Mouse (Mus musculus) hindbrain, embryonic 12.5 days (tissue): ENCODE measurements at regions not wholly inside any gene's neighbourhood (a gene's known extent, or its start where the extent isn't known, plus 50 kb on each side); places are given as distances from the start of the nearest gene placed in this dataset.

ENCODE experiments used
- ATAC-seq: fragments of 200-750 bp; cut with Nextera tagmentation; 2 replicates; pipeline ENCODE4 v1.8.0; 2017; ENCODE audit warnings: moderate TSS enrichment; ENCODE audit not compliant: low FRiP score
- H3K27ac ChIP-seq: fragments of 300-500 bp; sonication (generic); 2 replicates; pipeline ENCODE4 v1.5.1; 2016; ENCODE audit warnings: mild to moderate bottlenecking
- H3K27me3 ChIP-seq: fragments of 300-500 bp; sonication (generic); 2 replicates; pipeline ENCODE4 v1.6.1; 2016; ENCODE audit warnings: mild to moderate bottlenecking
- H3K36me3 ChIP-seq: fragments of 300-500 bp; sonication (generic); 2 replicates; pipeline ENCODE4 v1.6.1; 2016; ENCODE audit warnings: mild to moderate bottlenecking
- H3K4me1 ChIP-seq: fragments of 300-500 bp; sonication (generic); 2 replicates; pipeline ENCODE4 v1.6.1; 2016
- H3K4me2 ChIP-seq: fragments of 300-500 bp; sonication (generic); replicated peaks from 2 replicates; pipeline ENCODE4 v1.6.1; 2016; ENCODE audit warnings: mild to moderate bottlenecking
- H3K4me3 ChIP-seq: fragments of 300-500 bp; sonication (generic); 2 replicates; pipeline ENCODE4 v1.5.1; 2016; ENCODE audit warnings: mild to moderate bottlenecking
- H3K9ac ChIP-seq: fragments of 300-500 bp; sonication (generic); 2 replicates; pipeline ENCODE4 v1.6.1; 2016; ENCODE audit warnings: mild to moderate bottlenecking, moderate library complexity
- H3K9me3 ChIP-seq: fragments of 300-500 bp; sonication (generic); replicated peaks from 2 replicates; pipeline ENCODE4 v1.6.1; 2016; ENCODE audit warnings: mild to moderate bottlenecking
- WGBS: fragments of 180-500 bp; shearing (Covaris S2); methylation state at CpG from one replicate; pipeline ENCODE4 v1.1.7; 2016; 5-methylcytosine and 5-hydroxymethylcytosine counted together

DNA sequence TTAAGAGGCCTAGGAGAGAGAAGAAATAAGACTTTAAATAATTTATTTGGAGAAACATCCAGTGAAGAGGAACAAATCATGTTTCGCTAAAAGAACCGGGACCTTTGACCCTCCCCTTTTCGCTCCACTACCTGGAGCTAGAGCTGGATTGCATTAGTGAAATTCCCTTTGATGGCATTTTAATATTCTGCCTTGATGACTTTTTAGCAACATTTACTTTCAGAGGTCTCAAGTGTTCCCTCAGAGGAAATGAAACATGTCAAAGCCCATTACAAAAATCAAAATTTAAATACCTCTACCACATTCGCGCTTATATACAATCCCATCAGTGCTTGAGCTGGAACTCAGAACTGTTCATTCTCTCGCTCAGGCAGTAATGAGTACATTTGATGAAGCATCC lies 297.0 kb upstream of the Gm10295 start:
- Histone ChIP-seq H3K4me1 (no peaks in the 10 kb centered on the region), H3K36me3 (no peaks in the 10 kb centered on the region), H3K27ac (no peak overlapping the region), H3K4me2 (no peak overlapping the region), H3K9me3 (no peaks in the 10 kb centered on the region), H3K4me3 (no peak overlapping the region), H3K9ac (no peak overlapping the region), H3K27me3 (no peaks in the 10 kb centered on the region)
- ATAC-seq = no peak
- 73% methylated on average over 6 of the region's 6 CpGs for WGBS

DNA sequence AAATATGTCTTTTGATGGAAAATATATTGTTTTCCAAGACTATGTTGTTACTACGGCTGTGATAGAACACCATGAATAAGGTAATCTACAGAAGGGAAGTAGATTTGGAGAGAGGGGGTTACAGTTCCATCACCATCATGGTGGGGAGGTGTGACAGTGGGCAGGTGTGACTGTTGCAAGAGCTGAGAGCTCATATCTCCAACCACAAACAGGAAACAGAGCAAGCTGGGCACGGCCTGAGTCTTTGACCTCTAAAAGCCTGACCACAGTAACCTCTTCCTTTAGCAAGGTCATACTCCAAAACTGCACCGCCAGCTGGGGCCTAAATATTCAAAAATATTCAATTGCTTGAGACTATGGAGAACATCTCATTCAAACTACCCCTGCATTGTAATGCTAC lies 295.7 kb upstream of the Gm10295 start:
- no peaks in the 10 kb centered on the region for H3K4me1 ChIP-seq
- 90% methylated on average over 3 of the region's 3 CpGs for WGBS
- H3K36me3 ChIP-seq = no peaks in the 10 kb centered on the region
- no peak for ATAC-seq
- H3K4me3 ChIP-seq = no peak overlapping the region
- no peak overlapping the region for H3K27ac ChIP-seq
- no peaks in the 10 kb centered on the region for H3K27me3 ChIP-seq
- no peak overlapping the region for H3K9ac ChIP-seq
- H3K4me2 ChIP-seq = no peak overlapping the region
- H3K9me3 ChIP-seq = no peaks in the 10 kb centered on the region

DNA sequence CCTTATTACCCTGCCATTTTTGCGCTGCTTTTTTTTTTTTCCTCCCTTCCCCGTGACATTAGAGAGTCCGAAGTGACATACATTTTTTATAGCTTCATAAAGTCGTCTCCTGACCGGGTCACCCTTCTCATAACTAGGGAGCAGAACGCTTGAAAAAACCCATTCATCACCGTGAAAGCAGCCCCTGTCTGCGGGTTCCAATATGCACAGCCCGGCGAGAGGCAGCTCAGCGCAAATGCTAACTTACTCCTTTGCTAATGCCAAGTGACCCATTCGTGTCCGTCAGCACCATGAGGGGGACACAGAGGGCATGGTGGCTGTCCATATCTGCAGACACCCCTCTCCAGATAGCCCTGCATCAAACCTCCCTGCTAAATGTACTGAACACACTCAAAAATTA lies 271.8 kb upstream of the Gm10295 start:
- H3K4me3 ChIP-seq = no peak overlapping the region
- H3K36me3 ChIP-seq = no peaks in the 10 kb centered on the region
- ATAC-seq = no peak
- H3K9ac ChIP-seq = no peak overlapping the region
- WGBS = 29% methylated on average over 13 of the region's 13 CpGs
- H3K27ac ChIP-seq = no peak overlapping the region
- no peaks in the 10 kb centered on the region for H3K27me3 ChIP-seq
- H3K4me1 ChIP-seq = 0 out of 2 replicates have a peak, but pooled peaks cover 8% of the 10 kb centered on the region
- no peaks in the 10 kb centered on the region for H3K9me3 ChIP-seq
- H3K4me2 ChIP-seq = peak overlapping the region; percentile 39

DNA sequence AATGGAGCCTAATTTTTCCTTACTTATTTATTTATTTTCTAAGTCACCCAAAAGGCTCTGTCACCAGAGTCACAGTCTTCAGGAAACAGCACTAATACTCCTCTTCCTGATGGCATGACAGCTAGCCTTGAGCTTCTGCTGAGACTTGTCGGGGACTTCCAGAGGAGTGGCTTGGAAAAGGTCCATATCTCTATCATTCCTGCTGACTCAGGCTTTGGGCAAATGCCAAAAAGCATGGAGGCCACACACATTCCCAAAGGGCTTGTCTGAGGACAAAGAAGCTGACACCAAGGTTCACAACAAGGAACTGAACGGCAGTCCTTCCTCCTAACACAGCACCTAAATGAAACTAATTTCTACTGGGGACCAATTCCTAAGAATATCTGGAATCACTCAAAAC lies 251.9 kb upstream of the Gm10295 start:
- H3K36me3 ChIP-seq = no peaks in the 10 kb centered on the region
- no peaks in the 10 kb centered on the region for H3K9me3 ChIP-seq
- H3K27ac ChIP-seq = no peak overlapping the region
- no peak overlapping the region for H3K4me3 ChIP-seq
- H3K4me1 ChIP-seq = no peaks in the 10 kb centered on the region
- H3K9ac ChIP-seq = no peak overlapping the region
- ATAC-seq = no peak
- no peak overlapping the region for H3K4me2 ChIP-seq
- 67% methylated on average over 2 of the region's 2 CpGs for WGBS
- H3K27me3 ChIP-seq = no peaks in the 10 kb centered on the region

DNA sequence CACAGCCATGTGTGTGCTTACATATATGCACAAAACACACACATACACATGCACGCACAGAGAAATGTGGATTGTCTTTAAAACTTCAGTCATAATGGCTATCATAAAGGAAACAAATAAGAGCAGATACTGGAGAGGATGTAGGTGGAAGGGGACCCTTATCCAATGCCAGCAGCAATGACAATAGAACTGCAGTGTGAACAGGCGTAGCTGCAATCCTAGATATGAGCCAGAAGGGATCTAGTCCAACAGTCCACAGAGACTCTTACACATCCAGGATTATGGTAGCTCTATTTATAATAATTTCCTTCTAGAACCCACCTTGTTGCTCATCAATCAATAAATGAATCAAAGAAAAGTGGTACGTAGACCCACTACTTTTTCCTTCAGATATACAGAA lies 245.5 kb upstream of the Gm10295 start:
- Histone ChIP-seq H3K27ac (no peak overlapping the region), H3K27me3 (no peaks in the 10 kb centered on the region), H3K9ac (no peak overlapping the region), H3K4me2 (no peak overlapping the region), H3K4me1 (no peaks in the 10 kb centered on the region), H3K9me3 (no peaks in the 10 kb centered on the region), H3K36me3 (no peaks in the 10 kb centered on the region), H3K4me3 (no peak overlapping the region)
- 92% methylated on average over 3 of the region's 3 CpGs for WGBS
- ATAC-seq = no peak

DNA sequence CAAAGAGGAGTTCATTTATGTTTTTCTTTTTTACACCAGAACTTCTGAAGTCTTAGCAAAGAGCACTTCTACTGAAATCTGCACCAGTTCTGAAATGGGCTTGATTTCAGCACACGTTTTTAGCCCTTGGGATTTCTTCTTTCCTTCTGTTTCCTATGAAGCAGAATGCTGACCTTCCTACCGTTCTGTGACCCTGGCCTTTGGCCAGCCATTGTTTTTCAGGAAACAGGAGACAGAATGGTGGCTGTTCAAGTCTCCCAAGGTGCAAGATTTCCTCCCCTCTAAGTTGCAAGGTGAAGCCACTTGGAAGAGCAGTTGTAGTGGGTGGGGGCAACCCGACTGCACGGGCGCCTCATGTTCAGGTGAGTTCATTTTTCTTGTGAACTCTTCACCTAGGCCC lies 236.3 kb upstream of the Gm10295 start:
- H3K4me2 ChIP-seq = no peak overlapping the region
- WGBS = 72% methylated on average over 5 of the region's 5 CpGs

DNA sequence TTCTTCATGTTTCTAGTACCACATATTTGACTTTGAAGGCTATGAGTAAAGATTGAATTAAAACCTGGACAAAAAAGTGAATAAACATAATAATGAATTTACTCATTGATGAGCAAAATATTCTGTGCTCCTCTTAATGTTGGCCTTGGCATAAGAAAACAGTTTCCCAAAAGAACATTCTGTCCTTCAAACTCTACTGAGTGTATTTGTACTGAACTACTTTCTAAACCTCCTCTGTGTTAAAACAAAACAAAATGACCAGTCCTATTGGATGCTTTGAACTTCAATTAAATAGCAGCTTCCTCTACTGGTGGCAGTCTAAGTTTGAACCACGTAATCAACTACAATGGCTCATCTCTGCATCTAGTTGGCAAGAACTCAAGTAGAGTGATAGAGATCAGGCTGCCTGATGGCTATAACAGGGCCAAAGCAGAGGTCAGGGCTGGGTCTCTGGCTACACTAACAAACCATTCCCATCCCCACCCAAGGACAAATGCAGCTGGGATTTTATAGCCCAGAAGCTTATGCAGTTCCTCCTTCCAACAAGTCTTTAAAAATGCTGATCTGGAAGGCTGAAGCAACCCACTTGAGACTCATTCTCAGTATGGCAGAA lies 232.3 kb upstream of the Gm10295 start:
- H3K36me3 ChIP-seq = no peaks in the 10 kb centered on the region
- H3K27ac ChIP-seq = no peak overlapping the region
- H3K9ac ChIP-seq = no peak overlapping the region
- ATAC-seq = no peak
- H3K4me2 ChIP-seq = no peak overlapping the region
- H3K27me3 ChIP-seq = no peaks in the 10 kb centered on the region
- 62% methylated on average over 1 of the region's 1 CpGs for WGBS
- no peaks in the 10 kb centered on the region for H3K4me1 ChIP-seq
- H3K9me3 ChIP-seq = no peaks in the 10 kb centered on the region
- no peak overlapping the region for H3K4me3 ChIP-seq

More for the DNA sequence above, 236.3 kb upstream of the Gm10295 start:
- Histone ChIP-seq H3K9ac (no peak overlapping the region), H3K4me3 (no peak overlapping the region), H3K27me3 (no peaks in the 10 kb centered on the region), H3K9me3 (no peaks in the 10 kb centered on the region), H3K4me1 (no peaks in the 10 kb centered on the region), H3K36me3 (no peaks in the 10 kb centered on the region), H3K27ac (no peak overlapping the region)
- ATAC-seq = no peak

DNA sequence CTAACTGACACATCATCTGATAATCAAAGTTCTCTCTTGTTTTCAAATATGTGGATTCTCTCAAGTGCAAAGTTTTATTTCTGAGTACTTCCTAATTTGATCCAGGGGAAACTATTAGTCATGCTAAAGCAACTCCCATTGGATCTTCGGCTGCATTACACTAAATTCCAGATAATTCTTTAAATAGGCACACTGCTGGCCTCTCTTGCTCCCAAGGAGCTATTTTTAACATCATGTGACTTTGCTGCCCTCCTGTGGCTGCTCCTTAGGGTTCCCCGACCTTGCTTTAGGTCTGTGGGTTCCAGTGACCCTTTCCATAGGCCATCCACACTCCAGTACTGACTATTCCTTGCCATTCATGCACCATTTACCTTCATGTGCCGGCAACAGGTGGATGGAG lies 230.5 kb upstream of the Gm10295 start:
- Histone ChIP-seq H3K27ac (no peak overlapping the region), H3K4me2 (no peak overlapping the region), H3K4me1 (no peaks in the 10 kb centered on the region), H3K4me3 (no peak overlapping the region), H3K36me3 (no peaks in the 10 kb centered on the region), H3K9me3 (no peaks in the 10 kb centered on the region), H3K27me3 (no peaks in the 10 kb centered on the region), H3K9ac (no peak overlapping the region)
- ATAC-seq = no peak
- 28% methylated on average over 3 of the region's 3 CpGs for WGBS

DNA sequence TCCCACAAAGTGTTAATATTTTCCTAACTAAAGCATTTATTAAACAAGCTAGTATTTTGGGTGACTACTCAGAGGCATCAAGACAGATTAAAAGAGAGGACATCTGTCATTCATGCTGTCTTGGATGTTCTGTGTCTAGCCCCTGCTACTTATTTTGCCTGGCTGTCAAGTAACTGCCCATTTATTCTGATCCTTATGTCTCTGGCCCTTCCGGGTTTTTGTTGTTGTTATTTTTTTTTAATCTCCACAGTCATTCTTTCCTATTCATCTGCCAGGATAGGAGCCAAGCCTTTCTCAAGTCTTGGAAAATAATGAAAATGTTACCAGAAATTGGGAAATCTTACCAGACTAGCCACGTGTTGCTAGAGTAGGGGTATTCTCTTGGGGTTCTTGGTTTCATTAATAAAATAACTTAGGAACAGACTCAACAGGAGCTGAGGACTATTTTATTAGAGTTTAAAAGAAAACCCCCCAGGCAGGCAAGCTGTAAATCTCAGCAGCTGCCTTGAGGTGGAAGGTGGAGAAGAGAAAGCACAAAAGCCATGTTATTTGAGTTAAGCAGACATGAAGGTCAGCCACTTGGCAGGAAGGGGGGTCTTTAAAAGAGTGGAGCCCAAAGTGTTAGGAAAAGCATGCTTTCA lies 209.1 kb upstream of the Gm10295 start:
- Histone ChIP-seq H3K4me3 (no peak overlapping the region), H3K9me3 (no peaks in the 10 kb centered on the region), H3K27ac (no peak overlapping the region), H3K4me1 (no peaks in the 10 kb centered on the region), H3K4me2 (no peak overlapping the region), H3K36me3 (no peaks in the 10 kb centered on the region), H3K9ac (no peak overlapping the region), H3K27me3 (no peaks in the 10 kb centered on the region)
- WGBS = 55% methylated on average over 2 of the region's 2 CpGs
- ATAC-seq = no peak

DNA sequence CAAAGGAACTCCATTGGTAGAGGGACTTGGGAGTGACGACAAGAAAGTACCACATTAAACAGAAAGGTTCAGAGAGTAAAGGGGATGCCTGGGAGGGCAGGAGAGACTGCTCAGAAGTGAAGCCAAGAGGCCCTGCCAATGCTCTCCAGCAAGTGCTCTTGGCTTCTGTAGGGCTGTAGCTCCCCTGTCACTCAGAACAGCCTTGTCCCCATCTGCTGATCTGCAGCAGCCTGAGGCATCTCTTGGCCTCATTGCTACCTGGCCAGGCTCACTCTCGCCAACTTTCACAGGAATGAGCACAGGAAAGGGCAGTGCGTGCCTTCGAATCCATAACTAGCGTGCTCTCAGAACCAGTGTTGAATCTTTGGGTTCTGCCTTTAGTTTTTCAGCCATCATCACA lies 205.2 kb upstream of the Gm10295 start:
- no peak overlapping the region for H3K9ac ChIP-seq
- no peaks in the 10 kb centered on the region for H3K9me3 ChIP-seq
- H3K27me3 ChIP-seq = no peaks in the 10 kb centered on the region
- no peaks in the 10 kb centered on the region for H3K4me1 ChIP-seq
- no peak overlapping the region for H3K4me2 ChIP-seq
- H3K36me3 ChIP-seq = no peaks in the 10 kb centered on the region
- no peak overlapping the region for H3K4me3 ChIP-seq
- no peak for ATAC-seq
- WGBS = 92% methylated on average over 5 of the region's 5 CpGs
- H3K27ac ChIP-seq = no peak overlapping the region

DNA sequence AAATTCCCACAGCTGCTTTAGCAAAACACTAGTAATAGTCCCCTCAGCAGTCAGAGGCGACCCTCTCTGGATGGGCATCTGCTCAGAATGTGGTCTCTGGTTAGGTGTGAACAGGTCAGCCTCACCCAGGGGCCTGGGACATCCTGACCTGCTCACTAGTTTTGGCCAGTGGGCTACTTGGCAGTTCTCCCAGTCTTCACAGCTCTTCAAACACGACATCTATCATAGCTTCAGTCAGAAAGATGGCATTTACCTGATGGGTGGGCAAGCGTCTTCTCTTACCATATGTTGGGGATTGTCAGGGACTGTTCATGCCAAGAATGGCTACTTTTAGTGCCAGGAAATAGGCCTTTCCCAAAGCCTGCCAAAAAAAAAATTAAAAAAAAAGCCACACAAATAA lies 204.2 kb upstream of the Gm10295 start:
- no peak for ATAC-seq
- H3K9me3 ChIP-seq = no peaks in the 10 kb centered on the region
- WGBS = 88% methylated on average over 3 of the region's 3 CpGs
- no peaks in the 10 kb centered on the region for H3K36me3 ChIP-seq
- no peak overlapping the region for H3K4me3 ChIP-seq
- no peak overlapping the region for H3K4me2 ChIP-seq
- H3K27ac ChIP-seq = no peak overlapping the region
- no peaks in the 10 kb centered on the region for H3K4me1 ChIP-seq
- no peaks in the 10 kb centered on the region for H3K27me3 ChIP-seq
- no peak overlapping the region for H3K9ac ChIP-seq

DNA sequence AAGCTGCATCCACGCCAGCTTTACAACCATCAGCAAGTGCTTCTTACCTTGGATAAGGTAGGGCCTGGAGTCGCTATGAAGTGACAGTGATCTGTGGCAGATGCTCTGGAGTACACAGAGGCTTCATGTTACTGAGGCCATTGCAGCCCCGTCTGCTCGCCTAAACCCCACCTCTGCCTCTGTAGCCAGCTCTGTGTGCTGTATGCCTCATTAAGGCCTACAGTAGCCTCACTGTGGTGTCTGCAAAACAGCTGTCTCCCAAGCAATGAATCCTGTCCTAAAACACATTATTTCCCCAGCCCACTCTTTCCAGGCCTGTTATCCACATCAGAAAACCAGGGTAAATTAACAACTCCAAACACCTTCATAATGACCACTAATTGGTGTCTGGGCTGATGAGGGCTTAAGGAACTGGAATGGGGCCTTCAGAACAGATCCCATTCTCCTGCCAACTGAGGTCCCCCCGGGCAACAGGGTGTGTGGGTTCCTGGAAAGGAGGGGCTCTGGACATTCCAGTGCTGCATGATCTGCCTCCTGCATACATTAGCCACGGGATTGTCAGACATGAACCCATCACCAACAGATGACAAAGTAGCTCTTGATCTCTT lies 195.4 kb upstream of the Gm10295 start:
- H3K36me3 ChIP-seq = no peaks in the 10 kb centered on the region
- no peaks in the 10 kb centered on the region for H3K4me1 ChIP-seq
- H3K4me3 ChIP-seq = no peak overlapping the region
- H3K4me2 ChIP-seq = no peak overlapping the region
- ATAC-seq = no peak
- no peak overlapping the region for H3K27ac ChIP-seq
- no peak overlapping the region for H3K9ac ChIP-seq
- 85% methylated on average over 6 of the region's 6 CpGs for WGBS
- no peaks in the 10 kb centered on the region for H3K27me3 ChIP-seq
- H3K9me3 ChIP-seq = no peaks in the 10 kb centered on the region

DNA sequence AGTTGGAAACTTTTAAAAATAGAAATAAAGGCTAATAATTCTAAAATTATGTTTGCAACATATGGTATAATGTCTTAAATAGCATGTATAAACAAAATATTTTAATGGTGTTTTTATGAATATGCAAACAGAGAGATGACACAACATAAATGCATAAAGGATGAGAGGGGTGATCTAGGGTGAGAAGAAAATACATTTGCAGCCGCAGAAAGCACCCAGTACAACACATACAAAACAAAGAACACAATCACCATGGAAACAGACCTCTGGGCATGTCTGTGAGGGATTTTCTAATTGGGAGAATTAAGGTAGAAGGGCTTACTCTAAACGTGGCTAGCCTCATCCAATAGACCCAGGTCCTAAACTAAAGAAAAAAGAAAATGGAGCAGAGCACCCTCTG lies 190.2 kb upstream of the Gm10295 start:
- Histone ChIP-seq H3K27me3 (no peaks in the 10 kb centered on the region), H3K9me3 (no peaks in the 10 kb centered on the region), H3K27ac (no peak overlapping the region), H3K4me2 (no peak overlapping the region), H3K36me3 (no peaks in the 10 kb centered on the region), H3K4me3 (no peak overlapping the region), H3K4me1 (no peaks in the 10 kb centered on the region), H3K9ac (no peak overlapping the region)
- 60% methylated on average over 2 of the region's 2 CpGs for WGBS
- no peak for ATAC-seq
